Mouse (Mus musculus): Measurements from ENCODE around the gene Vmn2r102.

Vmn2r102 gene

DNA sequence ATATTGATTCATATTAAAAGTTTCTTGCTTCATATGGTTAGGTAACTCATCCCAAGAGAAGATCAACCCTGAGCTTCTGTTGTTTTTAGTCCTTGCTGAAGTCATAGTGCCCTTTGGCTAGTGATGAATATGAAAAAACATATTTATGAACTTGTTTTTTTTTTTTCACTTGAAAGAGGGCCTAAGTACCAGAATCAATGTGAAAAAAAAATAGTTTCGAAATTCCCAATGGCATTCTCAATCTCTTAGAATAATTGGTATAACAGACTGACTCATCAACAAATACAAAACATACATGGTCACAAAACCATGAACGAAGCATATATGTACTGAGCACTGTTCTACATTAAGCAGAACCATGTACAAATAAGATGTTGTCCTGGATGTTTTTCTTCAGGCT, at the start of gene Vmn2r102:
TSS of gene Vmn2r102 (plus strand) at position 301 of the 400 bp plus-strand sequence.
- DNase-seq (ENCODE audit: low read depth), result no peak

DNA sequence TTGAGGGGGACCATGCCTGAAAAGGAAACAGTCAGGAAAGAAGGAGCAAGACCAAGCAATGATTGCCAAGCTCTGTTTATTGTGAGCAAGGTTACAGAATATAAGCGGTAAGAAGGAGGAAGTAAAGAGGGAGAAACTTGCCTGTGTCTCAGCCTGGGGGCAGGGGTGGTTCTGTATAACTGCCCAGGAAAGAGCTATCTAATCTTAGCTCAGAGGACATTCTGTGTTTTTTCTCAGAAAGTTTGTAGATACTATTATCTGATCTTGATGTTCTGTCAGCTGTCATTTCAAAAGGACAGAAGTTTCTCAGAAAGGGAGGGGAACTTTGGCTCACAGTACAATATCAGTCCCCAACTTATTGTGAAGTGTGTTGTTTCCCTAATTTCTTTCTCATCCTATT, 30.8 kb upstream of the Vmn2r102 start:
- no peak for DNase-seq (ENCODE audit: low read depth)

DNA sequence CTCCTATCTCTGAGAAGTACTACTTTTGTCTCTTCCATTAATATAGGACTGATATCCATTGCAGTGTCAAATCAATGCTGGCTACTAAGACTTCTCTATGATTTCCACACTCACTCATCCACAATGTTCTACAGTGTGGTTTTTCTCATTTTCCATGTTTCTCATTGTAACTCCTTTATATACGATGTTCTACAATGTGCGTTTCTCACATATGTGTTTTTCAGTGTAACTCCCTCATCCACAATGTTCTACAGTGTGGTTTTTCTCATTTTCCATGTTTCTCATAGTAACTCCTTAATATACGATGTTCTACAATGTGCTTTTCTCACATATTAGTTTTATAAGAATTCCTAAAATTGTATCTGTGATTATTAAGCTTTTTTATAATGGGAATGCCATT, 1.7 kb upstream of the Vmn2r102 start:
- no peak for DNase-seq (ENCODE audit: low read depth)

DNA sequence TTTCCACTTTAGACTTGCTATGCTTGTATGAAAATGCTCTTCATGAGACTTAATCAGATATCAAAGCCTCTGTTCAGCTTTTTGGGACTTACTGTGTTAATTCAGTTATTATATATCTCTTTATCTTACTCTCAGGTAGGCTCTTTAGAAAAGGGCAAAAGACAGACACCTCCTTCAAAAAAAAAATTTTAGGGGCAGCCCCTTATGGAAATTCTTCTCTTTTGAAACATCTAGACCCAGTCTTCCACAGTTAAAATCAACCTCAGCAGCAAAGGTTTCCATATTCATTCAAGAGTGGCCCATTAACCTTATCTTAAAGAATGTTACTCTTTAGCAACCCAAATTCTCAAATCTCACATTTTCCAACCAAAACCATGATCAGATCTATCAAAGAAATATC, 31.9 kb downstream of the Vmn2r102 start:
- DNase-seq (ENCODE audit: low read depth), result no peak
